Mouse (Mus musculus) frontal cortex, postnatal 10 days (tissue): Measurements from ENCODE around the gene Fggy.

Experiments
- DNase-seq, 2 experiments: peaks; one replicate each; pipeline ENCODE4 v3.0.0; 2022; ENCODE audit warnings: low spot score in 2 of 2, mixed read lengths in 1 of 2

The Fggy gene

DNA sequence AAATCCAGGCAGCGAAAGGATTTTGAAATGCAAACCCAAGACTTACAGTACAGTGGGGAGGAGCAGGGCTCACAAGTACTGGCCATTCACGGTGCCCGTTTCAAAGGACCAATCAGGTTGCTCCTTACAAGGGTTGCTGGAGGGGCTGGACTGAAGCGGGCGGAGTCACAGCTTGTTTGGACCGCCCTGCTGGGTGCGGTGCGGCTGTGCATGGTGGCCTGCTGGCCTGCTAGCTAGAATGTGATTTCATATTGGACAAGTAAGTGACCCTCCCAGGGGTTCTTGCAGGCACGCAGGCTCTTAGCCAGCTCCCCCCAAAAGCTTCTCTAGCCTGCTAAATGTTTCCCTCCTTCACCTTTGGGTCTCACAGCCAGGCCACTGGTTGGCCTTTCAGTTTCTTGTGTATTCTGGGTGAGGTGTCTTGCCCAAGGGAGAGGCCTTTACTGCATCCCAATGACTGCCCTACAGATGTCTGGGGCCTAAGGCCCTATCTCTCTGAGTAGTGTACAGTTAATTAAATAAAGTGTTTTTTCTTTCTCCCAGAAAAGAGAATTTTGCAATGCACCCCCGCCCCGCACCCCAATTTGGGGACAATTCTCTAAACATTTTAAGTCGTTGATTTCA, at the start of gene Fggy:
Fggy (plus strand) TSS at position 175 of the 624 bp plus-strand sequence.
- peak; percentile 94 to 96 for DNase-seq

DNA sequence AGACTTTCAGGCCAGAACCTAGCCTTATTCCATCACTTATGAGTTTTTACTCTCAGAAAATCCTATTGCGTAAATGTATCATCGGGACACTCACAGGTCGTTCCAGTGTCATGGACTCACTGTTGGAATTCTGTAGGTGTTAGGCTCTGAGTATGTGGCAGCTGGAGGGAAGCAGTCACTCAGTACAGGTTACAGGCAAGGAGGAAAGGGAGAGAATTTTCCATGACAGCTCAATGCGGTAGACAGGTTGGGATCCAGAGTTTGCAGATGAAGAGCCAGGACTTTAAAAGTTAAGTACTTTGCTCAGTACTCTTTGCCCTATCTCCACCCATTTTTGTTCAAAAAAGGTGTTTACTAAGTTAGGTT, 49.4 kb upstream of the Fggy start:
- DNase-seq: no peak

DNA sequence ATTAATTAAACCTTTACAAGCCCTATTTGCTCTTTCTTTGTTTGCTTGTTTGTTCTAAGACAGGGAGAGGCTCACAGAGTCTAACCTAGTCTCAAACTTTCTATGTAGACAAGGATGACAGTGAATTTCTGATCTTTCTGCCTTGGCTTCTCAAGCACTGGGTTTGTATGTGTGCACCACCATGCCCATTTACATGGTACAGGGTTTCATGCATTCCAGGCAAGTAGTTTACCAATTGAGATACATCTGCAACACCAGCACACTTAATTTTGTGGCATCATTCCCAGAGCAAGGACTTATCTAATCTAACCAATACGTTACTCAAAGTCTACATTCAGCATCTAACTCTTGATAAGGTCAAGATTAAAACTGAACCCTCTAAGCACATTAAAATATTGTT, 38.9 kb upstream of the Fggy start:
- no peak for DNase-seq

DNA sequence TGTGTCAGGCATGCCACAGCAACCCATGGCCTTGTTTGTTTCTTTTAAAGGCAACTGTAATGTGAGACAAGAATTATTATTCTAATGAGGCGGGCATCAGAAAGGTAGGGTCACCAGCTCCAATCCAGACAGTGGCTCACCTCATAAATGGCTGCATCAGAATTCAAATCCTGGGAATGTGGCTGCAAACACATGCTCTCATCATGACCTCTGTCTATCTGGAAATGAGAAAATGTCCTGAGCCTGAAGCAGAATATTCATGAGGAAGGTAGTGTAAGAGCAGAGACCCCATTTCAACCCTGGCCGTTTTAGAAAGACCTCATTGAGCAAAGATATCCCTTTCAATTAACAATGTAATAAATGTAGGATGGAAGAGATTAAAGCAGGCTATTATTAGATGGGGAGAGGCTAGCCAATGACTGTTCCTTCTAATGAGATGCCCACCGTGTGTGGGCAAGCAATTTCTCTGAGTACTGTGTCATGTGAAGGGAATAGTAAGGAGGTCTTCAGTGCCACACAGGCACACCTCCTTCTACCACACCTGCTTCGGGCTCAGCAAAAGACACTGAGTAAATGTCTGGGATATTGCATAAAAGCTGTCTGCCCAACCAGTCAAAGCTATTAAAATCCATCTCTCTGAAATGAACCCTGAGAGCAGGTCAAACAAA, 37.2 kb upstream of the Fggy start:
- no peak for DNase-seq

DNA sequence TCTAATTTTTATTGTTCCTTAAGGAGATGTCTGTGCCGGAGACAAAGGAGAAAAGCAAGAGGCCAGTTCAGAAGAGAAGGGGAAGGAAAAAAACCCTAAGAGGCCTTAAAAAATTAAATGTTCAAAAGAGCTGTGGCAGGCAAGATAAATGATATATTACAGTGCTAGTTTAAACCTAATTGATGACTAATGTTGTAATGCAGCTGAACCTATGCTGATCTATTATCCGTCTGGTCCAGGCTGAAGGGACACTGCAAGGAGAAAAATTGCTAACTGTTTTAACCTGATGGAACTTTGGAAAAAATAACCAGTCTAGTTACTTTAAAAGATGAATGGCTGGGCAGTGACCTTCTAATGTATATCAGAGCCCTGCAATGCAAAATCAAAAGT, 36.7 kb upstream of the Fggy start:
- no peak for DNase-seq

DNA sequence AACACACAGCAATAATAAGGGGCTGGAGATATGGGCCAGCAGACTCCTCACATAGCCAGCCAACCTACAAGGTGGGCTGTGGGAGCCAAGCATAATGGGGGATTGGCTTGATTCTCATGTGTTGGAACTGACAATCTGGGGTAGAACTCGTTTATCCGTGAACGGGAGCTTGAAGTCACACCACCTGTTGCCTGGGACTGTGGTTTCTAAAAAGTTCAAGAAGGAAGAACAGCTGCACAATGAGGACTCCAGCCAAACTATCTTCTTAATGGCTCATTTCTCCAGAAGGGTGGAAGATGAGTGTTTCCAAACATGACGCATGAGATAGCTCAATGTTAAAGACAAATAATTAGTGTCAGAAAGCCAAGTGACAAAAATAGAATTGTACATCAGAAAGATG, 30.7 kb upstream of the Fggy start:
- DNase-seq: no peak

DNA sequence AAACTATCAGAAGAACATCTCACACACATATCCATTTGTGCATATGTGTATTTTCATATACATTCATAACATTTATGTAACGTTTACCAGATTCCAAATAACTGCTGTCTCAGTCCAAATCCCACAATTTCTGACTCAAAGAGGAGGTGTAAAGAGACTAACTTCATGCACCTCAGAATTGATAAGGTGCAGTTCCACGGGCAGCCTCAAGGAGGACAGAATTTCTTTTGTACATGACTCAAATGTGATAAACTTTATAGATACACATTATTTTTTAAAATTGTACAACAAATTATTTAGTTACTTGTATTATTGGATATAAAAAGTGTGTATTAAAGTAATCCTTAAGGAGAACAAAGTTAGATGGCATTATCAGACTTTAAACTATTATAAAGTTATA, 26.6 kb upstream of the Fggy start:
- DNase-seq: no peak

DNA sequence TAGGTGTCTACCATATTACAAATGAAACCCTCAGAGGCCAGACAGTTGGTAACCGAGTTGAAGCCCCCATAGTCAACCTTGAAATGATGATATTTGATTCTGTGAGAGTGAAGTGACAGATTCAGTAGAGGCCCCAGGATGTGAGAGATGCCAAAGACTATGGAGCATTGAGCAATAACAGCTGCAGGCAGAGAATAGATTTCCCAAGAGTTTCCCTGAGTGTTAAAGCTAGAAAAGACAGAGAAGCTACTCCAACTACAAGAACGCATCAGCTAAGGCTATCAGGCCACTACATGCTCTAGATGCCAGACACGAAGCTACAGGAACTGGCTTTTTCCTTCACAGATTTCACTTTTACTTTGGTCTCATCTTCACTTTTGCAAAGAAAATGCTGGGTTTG, 23.4 kb upstream of the Fggy start:
- no peak for DNase-seq

DNA sequence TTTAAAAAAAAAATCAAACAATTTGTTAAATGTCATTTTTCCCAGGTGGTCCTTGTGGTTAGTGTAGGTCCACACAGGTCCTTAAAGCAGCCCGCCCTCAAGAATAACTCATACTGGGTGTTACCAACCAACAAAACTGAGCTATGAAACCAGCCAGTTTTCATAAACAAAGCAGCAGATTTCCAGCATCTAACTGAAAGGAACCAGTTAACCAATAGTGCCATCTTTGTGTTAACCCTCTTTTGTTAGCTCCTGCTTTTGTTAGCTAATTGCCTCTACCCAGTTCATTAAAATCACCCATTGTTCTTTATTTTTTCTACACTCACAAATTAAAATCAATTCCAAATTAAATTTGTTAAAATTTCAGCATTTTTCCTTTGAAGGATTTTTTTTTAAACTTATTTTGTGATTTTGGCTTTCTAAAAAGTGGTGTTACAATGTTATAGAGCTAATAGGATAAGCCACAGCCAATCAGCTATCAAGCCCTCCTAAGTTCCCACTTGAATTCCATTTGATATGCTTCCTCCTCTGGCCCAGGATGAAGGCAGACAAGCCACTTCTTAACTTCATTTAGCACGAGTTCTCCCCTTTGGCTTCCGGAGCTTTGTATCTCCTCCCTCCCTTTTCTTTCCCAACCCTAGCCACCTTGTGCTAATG, 15.8 kb upstream of the Fggy start:
- DNase-seq: no peak

DNA sequence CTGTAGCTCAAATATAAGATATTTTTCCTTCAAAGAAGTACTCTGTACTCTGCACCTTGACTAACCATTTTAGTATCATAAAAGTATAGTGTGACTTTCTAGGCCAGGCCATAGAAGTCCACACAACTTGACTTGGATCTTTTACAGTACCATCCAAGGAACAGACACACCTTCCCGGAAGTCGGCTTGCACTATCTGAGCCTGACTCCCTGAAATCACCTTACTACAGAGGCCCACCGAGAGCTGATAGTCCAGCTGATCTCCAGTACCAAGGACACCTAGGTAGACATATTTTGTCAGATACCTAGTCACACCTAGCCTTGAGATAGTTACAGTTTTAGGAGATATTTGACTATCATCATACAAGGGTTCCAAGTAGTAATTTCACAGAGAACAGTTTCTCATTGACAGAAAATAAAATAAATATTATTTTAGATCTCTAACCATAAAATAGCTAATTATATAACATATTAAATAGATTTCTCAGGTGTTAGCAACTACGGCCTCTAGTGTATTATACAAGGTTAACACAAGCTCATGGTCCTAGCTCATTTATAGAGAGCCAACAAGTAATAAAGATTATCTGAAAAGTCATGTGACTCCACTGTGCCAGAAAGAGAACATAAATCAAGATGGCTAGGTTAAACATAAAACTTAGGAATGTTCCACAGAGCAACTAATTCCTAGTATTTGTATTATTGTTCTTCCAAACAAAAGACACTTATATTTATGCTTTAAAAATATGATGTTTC, 15.1 kb upstream of the Fggy start:
- no peak for DNase-seq

DNA sequence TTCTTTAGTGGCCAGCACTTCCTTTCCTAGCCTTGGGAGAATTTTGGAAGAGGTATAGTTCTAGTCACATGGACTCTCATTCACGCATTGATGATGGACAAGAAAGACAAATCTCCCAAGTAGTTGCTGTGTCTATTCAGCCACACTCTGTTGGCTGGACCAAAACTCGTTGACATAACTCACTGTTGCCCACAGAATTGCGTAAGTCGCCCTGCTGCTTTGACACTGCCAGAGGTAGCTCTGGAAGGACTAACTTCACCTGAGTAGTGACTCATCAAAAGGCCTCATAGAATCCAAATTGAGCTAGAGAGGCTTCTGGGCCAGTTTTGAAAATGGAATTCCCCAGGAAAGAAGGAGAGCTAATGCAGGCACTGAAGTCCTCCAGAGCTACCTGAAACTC, 13.8 kb upstream of the Fggy start:
- no peak for DNase-seq

DNA sequence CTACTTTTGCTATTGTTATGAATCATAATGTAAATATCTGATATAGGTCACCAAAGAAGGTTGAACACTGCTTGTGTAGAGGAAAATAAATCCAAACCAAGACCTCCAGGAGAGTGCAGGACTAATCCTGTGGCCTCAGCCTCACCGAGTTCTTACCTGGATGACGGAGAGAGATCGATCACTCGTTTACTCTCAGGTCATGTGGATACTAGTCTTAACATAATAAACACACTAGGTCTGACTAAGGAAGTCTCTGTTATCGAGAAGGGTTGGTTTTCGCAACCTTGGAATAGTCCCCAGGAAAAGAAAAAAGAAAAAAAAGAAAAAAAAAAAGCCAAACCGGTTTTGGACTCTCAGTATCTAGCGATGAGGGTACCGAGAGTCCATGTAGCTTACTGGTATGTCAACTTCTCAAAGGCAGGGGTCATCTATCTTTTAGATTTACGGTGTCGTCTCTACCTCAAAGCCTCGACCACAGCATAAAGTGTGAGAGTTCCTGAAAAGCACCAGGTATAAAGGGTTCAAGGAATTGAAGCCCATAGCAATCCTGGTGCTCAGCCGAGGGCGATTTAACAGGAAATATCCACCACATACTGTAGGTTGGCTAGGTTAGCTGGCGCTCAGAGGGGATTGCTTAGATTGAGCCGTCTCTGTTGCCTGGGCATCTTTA, 509 bp upstream of the Fggy start:
- DNase-seq: no peak

DNA sequence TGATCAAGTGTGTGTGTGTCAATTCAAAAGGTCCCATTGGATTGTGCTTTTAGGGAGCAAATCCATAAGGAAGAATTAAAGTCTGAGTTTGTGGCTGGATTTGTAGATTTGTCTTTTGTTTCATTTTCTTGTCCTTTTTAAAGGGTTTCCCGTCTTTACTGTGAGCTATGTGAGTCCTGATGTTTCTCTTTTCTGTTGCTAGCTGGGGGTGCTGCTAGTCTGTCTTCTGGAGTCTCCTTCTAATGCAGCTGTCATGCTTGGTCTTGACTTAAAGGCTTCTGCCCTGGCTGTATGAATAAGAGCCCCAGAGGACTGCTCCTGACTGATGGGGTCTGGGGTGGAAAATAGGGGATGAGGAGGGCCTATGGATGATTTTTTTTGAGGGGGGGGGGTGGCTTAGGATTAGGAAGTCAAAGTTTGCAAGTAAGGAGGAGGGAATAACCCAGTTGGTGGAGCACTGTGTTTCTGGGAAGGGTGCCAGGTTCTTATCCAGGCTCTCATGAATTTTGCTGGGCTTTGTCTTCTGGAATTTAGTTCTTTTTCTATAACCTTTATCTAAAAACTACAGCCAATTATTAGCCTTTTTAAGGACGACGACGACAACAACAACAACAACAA, 1.1 kb downstream of the Fggy start:
- no peak for DNase-seq

DNA sequence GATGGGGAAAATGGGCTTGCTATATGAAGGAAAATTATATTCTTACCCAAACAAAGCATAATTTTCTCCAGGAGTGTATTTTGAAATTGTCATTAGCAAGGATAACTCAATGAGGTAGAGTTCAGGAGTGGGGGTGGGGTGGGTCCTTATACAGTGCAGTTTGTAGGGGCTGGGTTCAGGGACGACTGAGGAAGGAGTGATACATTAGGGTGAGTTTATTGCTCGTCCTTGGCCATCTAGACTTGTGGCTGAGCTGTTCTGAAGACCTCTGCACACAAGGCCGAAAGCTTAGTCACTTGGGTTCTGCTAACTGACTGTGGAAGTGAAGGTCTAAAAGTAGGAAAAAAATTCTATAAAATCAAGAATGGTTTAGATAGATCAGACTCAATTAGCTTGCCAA, 14.3 kb downstream of the Fggy start:
- no peak for DNase-seq

DNA sequence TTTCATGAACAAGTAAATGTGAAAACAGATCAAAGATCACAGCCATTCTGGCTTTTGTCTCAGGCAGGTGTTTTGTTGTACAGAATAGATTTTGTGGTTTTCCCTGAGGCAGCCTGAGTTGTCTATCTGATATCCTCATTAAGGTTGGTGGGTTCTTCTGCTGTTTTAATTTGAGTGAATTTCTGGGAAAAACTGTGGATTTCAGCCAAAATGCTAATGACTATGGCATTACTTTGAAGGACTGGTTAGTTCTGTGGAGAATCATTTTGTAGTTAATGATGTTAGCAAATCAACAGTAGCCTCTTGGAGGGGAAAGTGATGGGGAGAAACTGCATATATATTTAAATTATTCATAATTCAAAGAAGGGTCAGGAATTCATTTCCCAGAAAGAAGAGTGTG, 16.4 kb downstream of the Fggy start:
- no peak for DNase-seq

DNA sequence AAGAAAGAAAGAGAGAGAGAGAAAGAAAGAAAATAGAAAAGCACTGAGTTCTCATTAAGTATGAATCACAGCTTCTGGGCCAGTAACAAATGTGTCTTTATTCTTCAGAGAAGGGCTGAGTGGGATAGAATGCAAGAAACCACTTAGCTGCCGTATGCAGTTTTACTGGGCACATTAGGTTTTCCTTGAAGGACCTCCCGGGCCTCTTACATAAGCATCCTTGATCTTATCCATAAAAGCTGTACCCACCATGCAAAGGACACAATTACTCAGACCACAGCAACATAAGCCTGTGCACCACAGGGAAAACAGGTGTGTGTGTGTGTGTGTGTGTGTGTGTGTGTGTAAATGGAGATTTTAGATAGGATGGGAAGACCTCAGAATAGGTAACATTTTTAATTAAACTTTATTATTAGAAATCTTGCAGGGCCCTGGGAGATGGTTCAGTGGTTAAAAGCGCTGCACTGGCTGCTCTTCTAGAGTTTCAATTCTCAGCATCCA, 18.2 kb downstream of the Fggy start:
- DNase-seq: no peak

DNA sequence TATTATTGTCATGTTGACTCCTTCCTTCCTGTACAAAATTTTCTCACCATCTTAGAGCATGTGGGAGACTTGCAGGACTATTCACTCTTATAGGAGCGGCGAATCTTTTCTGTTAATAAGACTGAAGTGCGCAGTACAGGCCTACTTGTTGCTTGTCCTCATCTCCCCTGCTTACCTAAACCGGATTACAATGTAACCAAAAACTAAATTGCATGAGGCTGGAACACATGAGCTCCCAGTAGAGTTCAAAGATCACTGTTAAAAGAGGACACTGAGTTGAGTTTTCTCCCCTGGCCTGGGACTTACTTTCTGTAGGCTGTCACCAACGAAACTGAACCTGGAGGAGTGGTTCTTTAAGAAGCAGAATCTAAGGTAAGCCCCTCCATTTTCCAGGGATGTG, 21.9 kb downstream of the Fggy start:
- no peak for DNase-seq

DNA sequence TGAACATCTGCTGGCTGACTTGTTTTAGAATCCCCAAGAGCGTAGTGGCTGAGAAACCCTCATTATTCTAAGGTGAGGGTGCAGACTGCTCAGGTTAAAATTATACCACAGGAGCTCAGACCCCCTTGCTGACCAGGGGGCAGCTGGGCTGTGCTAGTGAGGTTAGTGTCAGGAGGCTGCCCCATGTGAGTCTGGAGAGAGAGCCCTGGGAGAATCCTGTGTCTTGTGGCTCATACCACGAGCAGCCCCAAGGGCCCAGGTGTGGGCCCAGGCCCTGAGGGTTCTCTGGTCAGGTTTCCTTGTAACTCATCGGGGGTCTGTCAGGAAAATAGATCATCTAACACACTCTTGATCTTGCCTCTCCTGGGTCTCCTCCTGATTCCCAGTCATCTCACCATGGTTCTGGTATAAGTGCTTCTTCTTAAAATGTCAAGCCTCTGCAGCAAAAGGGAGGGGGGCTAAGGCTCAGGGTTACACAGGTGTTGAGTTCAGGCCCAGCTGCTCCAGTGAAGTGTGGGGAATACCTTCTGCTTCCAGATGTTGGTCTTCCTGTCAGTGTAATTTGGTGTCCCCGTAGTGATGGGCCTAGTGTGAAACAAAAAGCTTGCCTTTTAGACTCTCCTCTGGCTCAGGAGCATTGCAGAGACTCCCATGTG, 26.9 kb downstream of the Fggy start:
- no peak for DNase-seq

DNA sequence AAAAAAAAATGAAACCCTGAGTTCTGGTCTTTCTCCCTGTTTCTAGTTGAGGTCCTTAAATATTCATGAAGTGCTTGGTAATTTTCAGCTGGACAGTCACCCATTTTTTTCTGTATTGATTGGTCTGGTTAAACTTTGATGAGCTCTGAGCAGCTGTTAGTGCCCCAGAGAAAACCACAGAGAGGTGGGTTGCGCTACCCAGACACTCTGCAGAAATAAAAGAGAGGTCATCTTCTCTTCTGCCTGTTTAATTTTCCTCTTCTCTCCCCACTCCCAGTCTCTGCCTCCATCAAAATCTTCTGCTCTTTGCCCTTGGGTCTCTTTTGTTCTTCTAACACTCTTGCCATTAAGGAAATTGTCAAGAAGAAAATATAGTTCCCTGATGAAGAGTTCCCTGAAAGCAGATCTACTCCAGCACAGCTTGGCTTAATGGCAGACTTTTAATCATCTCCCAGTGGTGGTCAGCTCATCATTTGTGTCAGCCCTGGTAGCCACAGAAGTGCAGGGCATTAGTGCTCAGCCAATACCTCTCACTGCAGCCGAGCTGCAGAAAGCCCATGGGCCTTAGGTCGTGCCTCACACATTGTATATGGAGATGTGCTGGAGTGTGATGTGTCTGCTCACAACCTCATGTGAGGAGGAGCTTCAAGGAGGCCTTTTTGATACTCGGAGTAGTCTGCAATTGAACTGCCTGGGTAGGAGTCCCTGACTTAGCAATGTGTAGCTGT, 29.1 kb downstream of the Fggy start:
- DNase-seq: no peak

DNA sequence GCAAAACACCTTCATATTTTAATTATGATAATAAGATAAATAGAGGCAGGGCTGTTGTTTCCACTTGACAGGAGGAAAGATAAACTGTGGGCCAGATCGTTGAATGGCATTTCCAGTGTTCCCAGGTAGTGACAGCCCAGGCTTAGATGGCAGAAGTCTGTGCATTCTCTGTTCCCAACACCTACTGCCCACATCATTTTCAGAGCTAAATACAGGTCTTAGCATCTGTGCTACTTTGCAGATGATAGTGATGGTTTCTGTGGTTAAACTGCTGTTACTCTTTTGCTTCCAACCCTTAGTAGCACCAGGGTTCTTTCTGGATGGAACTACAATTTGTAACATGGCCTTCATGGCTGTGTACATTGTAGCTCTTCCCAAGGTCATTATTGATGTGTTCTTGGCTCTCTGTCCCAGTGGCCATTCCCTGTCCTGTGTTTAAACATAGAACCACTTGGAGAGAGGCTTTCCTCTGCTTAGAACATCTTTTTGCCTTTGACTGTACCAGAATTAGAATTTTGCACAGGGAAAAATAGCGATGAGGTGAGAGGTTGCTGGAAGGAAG, 31.5 kb downstream of the Fggy start:
- no peak for DNase-seq
